Mouse (Mus musculus): Measurements from ENCODE around the gene Rab3gap1. TPM values are rescaled to one million over a fixed set of nuclear protein-coding genes. Genes with fewer than 3 reads are reported as not detected.
"Not testable (repeated sequence)": the region's sequence is repeated elsewhere in the genome, so short reads cannot be mapped to it uniquely, and the experiment has no call there.

Rab3gap1 gene
- total and polyA plus RNA-seq, 3 experiments: 25.8 to 62.3 (median 45.5) TPM

DNA sequence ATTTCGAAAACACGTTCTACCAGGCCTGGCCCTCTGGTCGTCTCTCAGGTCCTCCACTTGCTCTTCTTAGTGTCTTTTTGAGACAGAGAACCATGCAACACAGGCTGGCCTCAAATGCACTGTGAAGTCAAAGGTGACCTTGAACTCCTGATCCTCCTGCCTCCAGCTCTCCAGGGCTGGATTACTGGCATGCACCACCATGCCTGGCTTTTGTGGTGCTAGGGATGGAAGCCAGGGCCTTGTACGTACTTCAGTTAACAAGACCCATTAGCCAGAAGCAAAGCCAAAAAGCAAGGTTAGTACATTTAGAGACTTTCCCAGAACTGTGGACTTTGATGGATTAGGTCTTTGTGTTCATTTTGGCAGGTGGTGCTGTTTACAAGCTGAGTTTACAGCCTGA lies 83.7 kb downstream of the Rab3gap1 start:
- TF ChIP-seq ELF1 (IDR thresholded peaks at IDR 0.05; ENCODE audit: low read depth, low read length): no peak
- TF ChIP-seq MEF2A (IDR thresholded peaks at IDR 0.05; ENCODE audit: extremely low read depth, insufficient replicate concordance, low read depth, low read length, poor library complexity, severe bottlenecking): no peak
- no peak for TF ChIP-seq NELFE (IDR thresholded peaks at IDR 0.05; ENCODE audit: low read depth, low read length)
- no peak for TF ChIP-seq SMC3 (IDR thresholded peaks at IDR 0.05; ENCODE audit: low read depth, low read length)
- TF ChIP-seq MYC (IDR thresholded peaks at IDR 0.05; ENCODE audit: low read depth, low read length): no peak
- no peak for TF ChIP-seq HCFC1 (IDR thresholded peaks at IDR 0.05; ENCODE audit: low read depth, low read length)
- no peak for TF ChIP-seq ETS1 (IDR thresholded peaks at IDR 0.05; ENCODE audit: low read depth, low read length)
- no peaks in the 10 kb centered on the region for H3K9me3 ChIP-seq (replicated peaks; ENCODE audit: insufficient read depth, low read length)
- H3K4me1 ChIP-seq (ENCODE audit: control insufficient read depth in 1 of 2, insufficient read depth in 2 of 2, low read length in 2 of 2): no peaks in the 10 kb centered on the region
- no peak for DNase-seq (ENCODE audit: low read depth, low spot score)
- H3K79me2 ChIP-seq (ENCODE audit: control insufficient read depth, insufficient read depth, low read length, poor library complexity): no peaks in the 10 kb centered on the region
- no peaks in the 10 kb centered on the region for H3K36me3 ChIP-seq (ENCODE audit: control insufficient read depth in 1 of 2, insufficient read depth in 2 of 2, low read length in 2 of 2)
- no peak overlapping the region for H3K27ac ChIP-seq (ENCODE audit: control insufficient read depth, low read depth, low read length)
- no peak overlapping the region for H3K9ac ChIP-seq (ENCODE audit: control insufficient read depth, low read depth, low read length, poor library complexity, severe bottlenecking)
- H3K27me3 ChIP-seq (ENCODE audit: control insufficient read depth in 1 of 2, insufficient read depth in 2 of 2, low read length in 2 of 2): no peaks in the 10 kb centered on the region
- no peak overlapping the region for H3K4me3 ChIP-seq (ENCODE audit: control insufficient read depth in 1 of 2, insufficient read depth in 1 of 2, low read depth in 2 of 2, low read length in 2 of 2)

DNA sequence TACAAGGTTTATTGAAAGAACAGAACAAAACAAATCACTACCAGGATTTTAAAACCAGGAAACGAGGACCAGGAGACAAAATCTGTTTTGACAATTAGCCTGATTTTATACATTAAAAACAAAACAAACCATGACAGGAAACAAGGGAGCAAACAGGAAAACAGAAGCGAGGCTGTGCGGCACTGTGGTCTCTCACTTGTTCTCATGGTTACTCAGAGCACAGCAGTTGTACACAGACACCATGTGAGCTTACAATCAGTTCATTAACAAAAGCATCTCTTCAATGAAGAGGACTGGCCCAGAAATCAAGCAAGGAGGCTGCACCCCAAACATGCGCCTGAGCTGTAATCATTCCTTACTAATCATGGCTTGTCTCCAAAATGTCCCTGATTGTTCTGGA lies 85.6 kb downstream of the Rab3gap1 start:
- not testable (repeated sequence) for H3K27ac ChIP-seq (ENCODE audit: control insufficient read depth, low read depth, low read length); H3K79me2 ChIP-seq (ENCODE audit: control insufficient read depth, insufficient read depth, low read length, poor library complexity); H3K36me3 ChIP-seq (ENCODE audit: control insufficient read depth in 1 of 2, insufficient read depth in 2 of 2, low read length in 2 of 2); H3K4me1 ChIP-seq (ENCODE audit: control insufficient read depth in 1 of 2, insufficient read depth in 2 of 2, low read length in 2 of 2); DNase-seq (ENCODE audit: low read depth, low spot score); H3K9me3 ChIP-seq (replicated peaks; ENCODE audit: insufficient read depth, low read length); H3K9ac ChIP-seq (ENCODE audit: control insufficient read depth, low read depth, low read length, poor library complexity, severe bottlenecking); H3K27me3 ChIP-seq (ENCODE audit: control insufficient read depth in 1 of 2, insufficient read depth in 2 of 2, low read length in 2 of 2); H3K4me3 ChIP-seq (ENCODE audit: control insufficient read depth in 1 of 2, insufficient read depth in 1 of 2, low read depth in 2 of 2, low read length in 2 of 2)

DNA sequence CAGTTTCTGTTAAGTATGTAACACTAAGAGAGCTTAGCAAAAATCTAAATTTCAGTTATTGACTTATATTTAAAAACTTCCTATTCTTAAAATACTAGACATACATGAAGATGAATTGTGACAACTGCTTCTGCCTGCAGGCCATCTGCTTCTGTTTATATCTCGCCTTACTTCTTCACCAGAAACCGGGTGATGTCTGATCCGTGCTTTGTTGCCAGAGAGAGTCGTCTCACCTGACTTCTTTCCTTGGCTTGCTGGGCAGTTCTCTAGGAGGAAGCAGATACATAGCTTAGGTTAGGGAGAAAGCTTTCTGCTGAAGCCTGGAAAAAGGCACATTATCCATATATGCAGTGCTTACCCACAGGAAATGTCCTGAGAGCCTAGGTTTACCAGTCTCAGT lies 86.2 kb downstream of the Rab3gap1 start:
- no peak for DNase-seq (ENCODE audit: low read depth, low spot score)
- TF ChIP-seq CHD1 (IDR thresholded peaks at IDR 0.05; ENCODE audit: low read depth, low read length) (no peak), KAT2A (conservative IDR thresholded peaks at IDR 0.05; ENCODE audit: low read depth, low read length) (no peak), CTCF (IDR thresholded peaks at IDR 0.05 in 2 of 3, conservative IDR thresholded peaks at IDR 0.05 in 1 of 3; ENCODE audit: control insufficient read depth in 1 of 3, insufficient read depth in 1 of 3, low read depth in 2 of 3, low read length in 3 of 3, poor library complexity in 1 of 3, severe bottlenecking in 1 of 3) (no peak), TCF12 (IDR thresholded peaks at IDR 0.05; ENCODE audit: low read depth, low read length) (no peak), EP300 (IDR thresholded peaks at IDR 0.05; ENCODE audit: low read depth in 1 of 2, low read length in 2 of 2) (no peak), BHLHE40 (IDR thresholded peaks at IDR 0.05; ENCODE audit: borderline replicate concordance, low read depth, low read length) (no peak), MAFK (IDR thresholded peaks at IDR 0.05; ENCODE audit: borderline replicate concordance, low read depth, low read length) (no peak), E2F4 (IDR thresholded peaks at IDR 0.05; ENCODE audit: borderline replicate concordance, low read depth, low read length) (no peak), MAZ (IDR thresholded peaks at IDR 0.05; ENCODE audit: low read depth, low read length) (no peak), USF2 (IDR thresholded peaks at IDR 0.05; ENCODE audit: borderline replicate concordance in 1 of 2, insufficient read depth in 1 of 2, low read depth in 1 of 2, low read length in 2 of 2) (no peak)
- H3K4me1 ChIP-seq (ENCODE audit: control insufficient read depth in 1 of 2, insufficient read depth in 2 of 2, low read length in 2 of 2): no peaks in the 10 kb centered on the region
- no peaks in the 10 kb centered on the region for H3K36me3 ChIP-seq (ENCODE audit: control insufficient read depth in 1 of 2, insufficient read depth in 2 of 2, low read length in 2 of 2)
- H3K9ac ChIP-seq (ENCODE audit: control insufficient read depth, low read depth, low read length, poor library complexity, severe bottlenecking): no peak overlapping the region
- H3K27me3 ChIP-seq (ENCODE audit: control insufficient read depth in 1 of 2, insufficient read depth in 2 of 2, low read length in 2 of 2): no peaks in the 10 kb centered on the region
- H3K4me3 ChIP-seq (ENCODE audit: control insufficient read depth in 1 of 2, insufficient read depth in 1 of 2, low read depth in 2 of 2, low read length in 2 of 2): no peak overlapping the region
- no peaks in the 10 kb centered on the region for H3K9me3 ChIP-seq (replicated peaks; ENCODE audit: insufficient read depth, low read length)
- H3K79me2 ChIP-seq (ENCODE audit: control insufficient read depth, insufficient read depth, low read length, poor library complexity): no peaks in the 10 kb centered on the region
- H3K27ac ChIP-seq (ENCODE audit: control insufficient read depth, low read depth, low read length): no peak overlapping the region
